Mouse (Mus musculus) ES-E14 (cell line): ENCODE data around the gene Gm27029.

Experiments
- CHD2 ChIP-seq: IDR thresholded peaks from 2 replicates; pipeline ENCODE4 v1.6.1; 2014; ENCODE audit warnings: mild to moderate bottlenecking, low read depth, low read length, inconsistent platforms
- HCFC1 ChIP-seq: IDR thresholded peaks from 2 replicates; pipeline ENCODE4 v1.6.1; 2012; ENCODE audit warnings: low read length, inconsistent platforms, borderline replicate concordance; ENCODE audit not compliant: insufficient read depth
- ZC3H11A ChIP-seq: IDR thresholded peaks from 2 replicates; pipeline ENCODE4 v1.6.1; 2012; ENCODE audit warnings: low read depth, mild to moderate bottlenecking, inconsistent platforms, low read length, borderline replicate concordance
- ZNF384 ChIP-seq: IDR thresholded peaks from 2 replicates; pipeline ENCODE4 v1.6.1; 2012; ENCODE audit warnings: low read depth, low read length, inconsistent platforms

DNA sequence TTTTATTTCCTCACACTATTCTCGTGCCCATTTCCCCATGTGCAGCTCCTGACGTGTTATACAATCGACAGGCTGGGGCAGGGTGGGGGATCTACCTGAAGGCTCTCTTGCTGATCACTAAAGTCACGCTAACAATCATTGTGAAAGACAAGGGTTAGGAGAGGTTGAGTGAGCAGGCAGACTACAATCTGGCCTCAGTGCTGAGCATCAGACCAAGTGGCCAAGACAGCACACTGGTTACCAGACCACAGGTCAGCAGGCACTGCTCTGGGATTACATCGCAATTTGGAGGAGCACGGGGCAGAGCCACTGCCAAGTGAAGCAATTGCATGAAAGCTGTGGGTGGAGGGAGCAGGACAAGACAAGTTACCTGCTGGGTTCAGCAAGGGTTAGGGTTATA is 45.7 kb downstream of the Gm27029 start:
- TF ChIP-seq CHD2 (no peak), HCFC1 (no peak), ZNF384 (no peak), ZC3H11A (no peak)
